27 mouse cellular contexts compared by ENCODE assay signal in genomic region chr5:17289028-17289427, GRCm38 (mm10).
"Had no signal": no experiment of that assay in that cellular context is flagged by ENCODE, and none has a peak within 500 bp of the region (broad histone marks: within the 10 kb centered on the region; RNA-seq: fewer than 3 reads in every experiment).

No protein-coding gene starts in this region.

- H3K27ac ChIP-seq: embryonic facial prominence, embryonic 10.5 days; embryonic facial prominence, embryonic 12.5 days; embryonic facial prominence, embryonic 13.5 days; embryonic facial prominence, embryonic 15.5 days; forebrain, embryonic 10.5 days; forebrain, embryonic 12.5 days; forebrain, embryonic 13.5 days; forebrain, embryonic 15.5 days; gastrocnemius, adult 2 months; heart, embryonic 10.5 days had no signal

- H3K9ac ChIP-seq: embryonic facial prominence, embryonic 12.5 days; embryonic facial prominence, embryonic 13.5 days; embryonic facial prominence, embryonic 15.5 days; forebrain, embryonic 12.5 days; forebrain, embryonic 13.5 days; forebrain, embryonic 15.5 days had no signal

- H3K27me3 ChIP-seq: embryonic facial prominence, embryonic 12.5 days; embryonic facial prominence, embryonic 13.5 days; embryonic facial prominence, embryonic 15.5 days; forebrain, embryonic 12.5 days; forebrain, embryonic 13.5 days; forebrain, embryonic 15.5 days had no signal

- H3K4me1 ChIP-seq: embryonic facial prominence, embryonic 10.5 days; embryonic facial prominence, embryonic 12.5 days; embryonic facial prominence, embryonic 13.5 days; embryonic facial prominence, embryonic 15.5 days; forebrain, embryonic 12.5 days; forebrain, embryonic 15.5 days; heart, embryonic 10.5 days had no signal

- DNase-seq: cerebellum, adult 9-10 months; cerebellum, adult 9-11 months; cerebellum, postnatal 10 days; cerebellum, postnatal 14 days; cerebellum, postnatal 25 days; cerebellum, postnatal 36 days; embryo, embryonic 11 days; gastrocnemius, adult 2 months; gastrocnemius, postnatal 10 days; gastrocnemius, postnatal 14 days; gastrocnemius, postnatal 25 days; gastrocnemius, postnatal 36 days; heart, adult 11 months; heart, adult 18-20 months had no signal

- H3K9me3 ChIP-seq: embryonic facial prominence, embryonic 10.5 days; embryonic facial prominence, embryonic 12.5 days; embryonic facial prominence, embryonic 13.5 days; embryonic facial prominence, embryonic 15.5 days; forebrain, embryonic 10.5 days; forebrain, embryonic 12.5 days; forebrain, embryonic 13.5 days; forebrain, embryonic 15.5 days; heart, embryonic 10.5 days had no signal

- H3K4me3 ChIP-seq: embryonic facial prominence, embryonic 10.5 days; embryonic facial prominence, embryonic 12.5 days; embryonic facial prominence, embryonic 13.5 days; embryonic facial prominence, embryonic 15.5 days; erythroblast, embryonic 14.5 days; forebrain, embryonic 10.5 days; forebrain, embryonic 12.5 days; forebrain, embryonic 13.5 days; forebrain, embryonic 15.5 days; gastrocnemius, adult 2 months; heart, embryonic 10.5 days had no signal

- H3K4me2 ChIP-seq: embryonic facial prominence, embryonic 12.5 days; embryonic facial prominence, embryonic 13.5 days; embryonic facial prominence, embryonic 15.5 days; forebrain, embryonic 12.5 days; forebrain, embryonic 13.5 days; forebrain, embryonic 15.5 days; heart, embryonic 11.5 days had no signal

- H3K36me3 ChIP-seq: embryonic facial prominence, embryonic 10.5 days; embryonic facial prominence, embryonic 12.5 days; embryonic facial prominence, embryonic 13.5 days; embryonic facial prominence, embryonic 15.5 days; forebrain, embryonic 10.5 days; forebrain, embryonic 12.5 days; forebrain, embryonic 15.5 days; heart, embryonic 10.5 days had no signal

- ATAC-seq: forebrain, embryonic 13.5 days; forebrain, embryonic 14.5 days; forebrain, embryonic 15.5 days; forebrain, embryonic 16.5 days had no signal
